Mouse (Mus musculus) layer of hippocampus, postnatal 14 days (tissue): Measurements from ENCODE around the gene Cep104. TPM values are rescaled to one million over a fixed set of nuclear protein-coding genes. Genes with fewer than 3 reads are reported as not detected.

Experiments used
- DNase-seq, 2 experiments: peaks; one replicate each; pipeline ENCODE4 v3.0.0; 2021 to 2022; ENCODE audit warnings: low spot score in 2 of 2, mixed read lengths in 1 of 2
- long read RNA-seq, 2 experiments: library from polyadenylated mRNA; stranded (forward); transcript quantifications; one replicate each; pipeline ENCODE4 v2.0.0; 2021
- total RNA-seq, 2 experiments: library from RNA; stranded (reverse); gene quantifications; 2 replicates each; pipeline ENCODE4 v1.2.3; 2021

The Cep104 gene
- total RNA-seq: 10 to 100 TPM; 28.8 to 29.4 TPM
- long read RNA-seq, experiment 1, full-length matches to known transcripts: 9 of 17 reads
- long read RNA-seq, experiment 1, partial matches to known transcripts: 3 of 17 reads
- long read RNA-seq, experiment 1, other reads (novel, unspliced or antisense): 5 of 17 reads
- long read RNA-seq, experiment 2, full-length matches to known transcripts: 13 of 21 reads
- long read RNA-seq, experiment 2, partial matches to known transcripts: 1 of 21 reads
- long read RNA-seq, experiment 2, other reads (novel, unspliced or antisense): 7 of 21 reads

GRCm38 (mm10) chr4:153974431-153975291 lies at the start of gene Cep104, which contains the start of gene Dffb:
TSS of gene Cep104 (plus strand) at chr4:153975194.
TSS of gene Dffb (minus strand) at chr4:153975126.
- DNase-seq: peak; percentile 94 to 97

DNA sequence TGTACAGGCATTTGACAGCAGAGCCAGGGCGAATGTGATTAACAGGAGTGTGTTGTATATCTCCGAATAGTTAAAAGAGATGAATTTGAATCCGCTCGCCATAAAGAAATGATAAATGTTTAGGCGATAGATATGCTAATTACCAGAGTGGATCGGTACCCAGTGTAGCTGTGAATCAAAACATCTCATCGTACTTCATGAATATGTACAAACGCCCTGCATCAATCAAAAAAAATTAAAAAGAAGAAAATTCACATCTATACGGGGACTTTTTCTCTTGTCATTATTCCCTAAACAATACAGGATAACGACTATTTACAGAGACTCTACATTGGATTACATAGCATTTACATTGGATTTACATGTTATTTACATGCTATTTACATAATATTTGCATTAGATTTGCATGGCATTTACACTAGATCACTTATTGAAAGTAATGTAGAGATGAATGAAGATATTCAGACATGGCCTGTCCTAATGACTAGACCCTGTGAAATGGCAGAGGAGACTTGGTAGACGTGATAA lies 46.2 kb upstream of the Cep104 start:
- DNase-seq: no peak

GRCm38 (mm10) chr4:153929425-153929824 lies 45.6 kb upstream of the Cep104 start:
- no peak for DNase-seq

DNA sequence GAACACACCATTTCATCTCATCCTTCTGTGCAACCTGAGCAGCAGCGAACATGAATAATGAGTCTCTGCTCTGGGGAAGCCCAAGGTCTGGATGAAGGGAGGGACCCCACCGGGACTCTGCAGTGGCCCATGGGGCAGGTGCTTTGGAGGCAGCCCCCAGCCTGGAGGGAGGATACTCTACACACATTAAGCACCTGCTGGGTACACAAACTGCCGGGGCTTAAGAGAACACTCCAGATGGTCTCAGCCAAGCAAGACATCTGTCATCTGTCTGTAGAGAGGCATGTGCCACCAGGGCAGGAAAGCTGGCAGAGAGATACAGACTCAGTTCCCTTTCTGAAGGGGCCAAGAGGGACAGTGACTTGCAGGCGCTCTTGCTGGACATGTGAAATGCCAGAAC lies 45.1 kb upstream of the Cep104 start:
- DNase-seq: peak; percentile 58 to 70

DNA sequence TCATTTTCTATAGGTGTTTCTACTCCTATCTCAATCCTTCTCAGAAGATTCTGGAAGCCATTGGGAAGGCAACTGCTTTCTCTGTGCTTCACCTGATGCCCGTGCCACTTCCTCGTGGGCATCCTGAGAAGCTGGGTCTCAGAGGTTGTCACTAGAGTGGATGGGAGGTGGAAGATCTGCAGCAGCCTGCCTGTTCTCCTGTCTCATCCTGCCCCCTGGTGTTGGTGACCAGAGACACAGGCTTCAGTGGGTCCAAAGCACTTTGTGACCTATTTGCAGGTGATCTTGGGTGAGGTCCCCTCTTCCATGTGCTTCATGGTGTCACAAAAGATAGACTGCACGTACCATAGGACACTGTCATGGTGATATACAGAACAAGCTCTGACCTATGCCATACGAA lies 31.8 kb upstream of the Cep104 start:
- peak; percentile 41 to 52 for DNase-seq

GRCm38 (mm10) chr4:153944261-153944660 lies 30.7 kb upstream of the Cep104 start:
- DNase-seq: no peak

- no peak for DNase-seq
Measured at GRCm38 (mm10) chr4:153945741-153946140, 29.3 kb upstream of the Cep104 start.

GRCm38 (mm10) chr4:153950372-153950771 lies 24.6 kb upstream of the Cep104 start:
- no peak for DNase-seq

- DNase-seq: no peak
Measured at GRCm38 (mm10) chr4:153951150-153951549, 23.8 kb upstream of the Cep104 start.

- DNase-seq: no peak
Measured at GRCm38 (mm10) chr4:153951692-153952091, 23.3 kb upstream of the Cep104 start.

DNA sequence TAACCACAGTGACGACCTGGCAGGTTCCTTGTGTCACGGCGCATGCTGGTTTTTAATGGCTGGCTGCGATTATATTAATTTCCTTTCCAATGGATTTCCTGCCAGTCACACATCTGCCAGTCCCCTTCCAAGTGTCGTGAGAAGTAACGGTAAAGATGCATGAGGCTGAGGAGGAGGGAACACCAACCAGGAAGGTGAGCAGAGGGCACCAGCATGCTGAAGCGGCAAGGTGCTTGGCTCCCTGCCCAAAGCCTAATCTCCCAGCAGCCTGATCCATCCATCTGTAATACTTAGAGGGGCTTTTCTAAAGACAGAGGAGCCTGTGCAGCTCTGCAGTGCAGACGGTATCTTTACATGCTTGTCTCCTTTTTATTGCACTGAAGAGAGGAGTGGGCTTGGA lies 19.3 kb upstream of the Cep104 start:
- DNase-seq: no peak

DNA sequence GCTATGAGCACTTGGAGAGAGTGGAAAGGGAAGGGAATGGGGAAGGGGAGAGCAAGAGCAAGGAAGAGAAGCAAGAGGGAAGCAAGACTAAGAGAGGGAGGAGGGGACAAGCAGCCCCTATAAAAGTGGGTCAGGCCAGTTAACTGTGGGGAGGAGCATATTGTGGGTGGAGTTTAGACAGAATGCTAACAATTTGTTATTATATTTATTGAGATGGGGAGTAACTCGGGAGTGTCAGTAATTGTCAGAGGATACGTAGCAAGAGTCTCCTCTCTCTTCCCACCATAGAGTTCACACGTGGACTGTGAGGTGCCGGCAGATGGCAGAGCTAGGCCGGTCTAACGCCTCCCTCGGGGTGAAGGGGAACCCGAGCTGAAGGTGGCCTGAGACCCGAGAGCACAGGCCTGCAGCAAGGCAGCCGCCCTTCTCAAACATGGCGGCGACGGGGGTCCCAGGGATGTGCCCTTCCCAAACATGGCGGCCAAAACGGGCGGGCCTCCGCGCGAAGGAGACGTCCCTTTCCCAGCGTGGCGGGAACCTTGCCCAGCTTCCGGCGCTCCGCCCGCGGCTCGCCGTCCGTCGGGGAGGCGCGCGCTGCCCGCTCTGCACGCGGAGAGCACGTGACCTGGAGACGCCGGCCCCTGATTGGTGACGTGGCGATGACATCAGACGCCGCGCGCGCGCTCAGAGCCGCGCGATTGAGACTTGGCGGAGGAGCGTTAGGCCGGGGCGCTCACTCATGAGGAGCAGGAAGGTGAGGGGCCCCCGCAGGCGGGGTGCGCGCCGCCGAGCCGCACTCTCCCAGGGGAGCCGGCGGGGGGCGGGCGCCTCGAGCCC lies 18.2 kb upstream of the Cep104 start, which contains the start of gene A430005L14Rik:
A430005L14Rik (plus strand) TSS at position 669 of the 837 bp plus-strand sequence.
- DNase-seq: peak; percentile 97 to 98

DNA sequence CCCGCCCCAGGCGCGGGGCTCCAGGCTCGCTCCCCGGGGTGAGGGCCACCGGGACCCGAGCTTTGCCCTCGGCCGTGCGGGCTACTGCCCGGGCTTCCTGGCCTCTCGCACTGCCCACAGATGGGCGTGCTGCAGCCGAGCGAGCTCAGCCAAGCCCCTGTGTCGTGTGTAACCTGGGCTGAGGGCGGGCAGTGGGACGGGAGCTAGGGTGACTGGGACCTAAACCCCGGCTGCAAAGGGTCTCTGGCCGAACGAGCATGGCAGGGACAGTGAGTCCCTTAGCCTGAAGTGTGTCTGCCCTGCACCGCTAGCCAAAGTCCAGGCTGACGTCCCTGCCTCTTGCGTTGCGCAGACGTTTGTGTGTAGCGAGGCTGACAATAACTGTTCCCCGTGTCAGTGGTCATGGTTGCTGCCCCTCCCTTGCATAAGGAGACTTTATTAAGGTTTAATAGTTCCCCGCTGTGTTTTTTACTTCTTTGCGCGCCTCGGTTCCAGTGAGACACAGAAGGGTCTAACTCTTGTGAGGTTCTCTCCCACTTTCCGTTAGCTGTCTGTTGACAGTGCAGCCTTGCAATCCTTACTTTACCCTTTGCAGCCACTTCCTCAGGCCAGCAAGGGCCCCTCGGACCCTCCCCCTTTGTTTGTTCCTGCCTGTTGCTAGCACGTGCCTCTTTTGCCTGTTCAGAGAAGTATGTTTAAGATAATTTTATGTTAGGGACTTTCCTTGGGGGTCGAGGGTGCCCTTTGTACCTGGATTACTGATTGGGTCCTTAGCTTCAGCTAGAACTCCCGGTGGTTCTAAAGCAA lies 17.3 kb upstream of the Cep104 start:
- no peak for DNase-seq

GRCm38 (mm10) chr4:153962631-153963030 lies 12.4 kb upstream of the Cep104 start:
- DNase-seq: peak in 1 of 2 experiments; percentile 34

- no peak for DNase-seq
Measured at GRCm38 (mm10) chr4:153966651-153967050, 8.3 kb upstream of the Cep104 start.

DNA sequence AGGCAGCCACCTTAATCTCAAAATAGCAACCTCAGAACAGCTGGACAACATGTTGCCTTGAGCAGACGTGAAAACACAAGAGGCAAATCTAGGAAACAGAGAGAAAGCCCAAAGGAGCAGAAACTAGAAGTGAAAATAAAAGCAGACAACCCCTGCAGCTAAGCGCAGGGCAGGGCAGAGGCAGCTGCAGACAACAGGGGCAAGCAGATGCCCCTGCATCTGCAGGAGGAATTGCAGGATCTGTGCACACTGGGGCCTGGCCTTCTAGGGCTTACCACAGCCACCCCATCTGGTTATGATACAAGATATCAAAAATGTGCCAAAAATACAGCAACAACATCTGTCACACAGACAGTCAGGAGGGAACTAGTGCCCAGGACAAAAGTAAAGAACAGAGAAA lies 7.4 kb upstream of the Cep104 start:
- DNase-seq: no peak

DNA sequence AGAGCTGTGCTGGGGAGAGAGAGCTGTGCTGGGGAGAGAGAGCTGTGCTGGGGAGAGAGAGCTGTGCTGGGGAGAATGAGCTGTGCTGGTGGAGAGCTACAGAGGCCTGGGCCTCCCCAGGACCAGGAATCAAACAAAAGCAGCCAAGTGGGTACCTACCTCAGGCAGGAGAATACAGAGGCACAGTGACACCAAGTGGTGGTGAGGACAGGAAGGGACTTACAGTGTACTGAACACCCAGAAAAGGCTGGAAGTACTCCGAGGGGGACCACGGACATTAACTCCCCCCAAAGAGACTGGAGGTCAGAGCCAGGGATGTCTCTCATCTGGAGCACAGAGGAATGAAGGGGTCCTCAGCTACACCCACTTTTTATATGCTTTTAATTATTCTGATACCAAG lies 6.9 kb upstream of the Cep104 start:
- no peak for DNase-seq

GRCm38 (mm10) chr4:153975292-153975662 lies 283 bp downstream of the Cep104 start:
- DNase-seq: no peak

GRCm38 (mm10) chr4:153975768-153976167 lies 774 bp downstream of the Cep104 start:
- DNase-seq: no peak

DNA sequence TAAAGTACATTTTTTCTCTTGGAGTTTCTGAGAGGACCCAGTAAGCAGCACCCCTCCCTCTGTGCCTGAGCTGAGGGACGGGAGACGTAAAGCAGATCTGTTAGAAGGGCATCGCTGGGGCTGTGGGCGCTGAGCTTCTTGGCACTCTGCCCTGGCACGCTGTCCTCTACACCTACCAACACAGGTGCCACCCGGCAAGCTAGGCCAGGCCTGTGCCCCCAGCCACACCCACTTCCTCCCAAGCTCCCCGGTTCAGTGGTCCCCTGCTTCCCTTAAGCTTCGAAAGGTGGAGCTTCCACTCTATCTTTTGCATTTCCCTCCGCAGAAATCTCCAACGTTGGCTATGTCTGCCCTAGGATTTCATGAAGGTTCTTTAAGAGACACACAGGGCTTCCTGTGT lies 4.2 kb downstream of the Cep104 start:
- no peak for DNase-seq
